Mouse (Mus musculus) cerebellum, adult 2 months (tissue): ENCODE measurements at regions not wholly inside any gene's neighbourhood (a gene's known extent, or its start where the extent isn't known, plus 50 kb on each side); places are given as distances from the start of the nearest gene placed in this dataset.

ENCODE experiments used
- CTCF ChIP-seq: fragments of 200-500 bp; IDR thresholded peaks from 2 replicates; pipeline ENCODE4 v1.5.1; 2011; ENCODE audit warnings: low read depth, mild to moderate bottlenecking, control low read depth, low read length, moderate library complexity, borderline replicate concordance; ENCODE audit not compliant: insufficient read depth
- POLR2A ChIP-seq: fragments of 200-500 bp; IDR thresholded peaks from 2 replicates; pipeline ENCODE4 v1.6.1; 2011; ENCODE audit warnings: low read length, control low read depth, borderline replicate concordance; ENCODE audit not compliant: insufficient read depth

DNA sequence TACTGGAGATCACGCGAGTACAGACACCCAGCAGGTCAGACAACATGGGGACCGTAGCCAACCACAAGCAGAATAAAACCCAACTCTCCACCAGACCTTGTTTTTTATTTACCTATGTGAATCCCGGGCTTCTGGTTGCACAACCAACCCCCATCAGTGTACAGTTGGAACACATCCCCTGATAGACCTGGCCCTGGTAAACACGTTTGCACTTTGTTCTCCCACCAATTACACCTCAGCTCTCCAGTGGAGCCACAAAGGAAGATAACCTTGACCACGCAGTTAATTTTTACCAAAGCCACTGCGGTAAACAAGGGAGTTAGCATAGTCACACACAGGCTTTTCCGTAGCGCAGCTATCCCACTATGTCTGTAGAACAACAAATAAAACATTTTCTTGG is 254.6 kb upstream of the Dio3 start:
- TF ChIP-seq CTCF: no peak
- TF ChIP-seq POLR2A: no peak
